Mouse (Mus musculus) left cerebral cortex, adult 11 months (tissue): ENCODE measurements around the gene Tob2.

Experiments used
- DNase-seq: peaks from one replicate; pipeline ENCODE4 v3.0.0; 2022; ENCODE audit warnings: low spot score

Tob2 gene

DNA sequence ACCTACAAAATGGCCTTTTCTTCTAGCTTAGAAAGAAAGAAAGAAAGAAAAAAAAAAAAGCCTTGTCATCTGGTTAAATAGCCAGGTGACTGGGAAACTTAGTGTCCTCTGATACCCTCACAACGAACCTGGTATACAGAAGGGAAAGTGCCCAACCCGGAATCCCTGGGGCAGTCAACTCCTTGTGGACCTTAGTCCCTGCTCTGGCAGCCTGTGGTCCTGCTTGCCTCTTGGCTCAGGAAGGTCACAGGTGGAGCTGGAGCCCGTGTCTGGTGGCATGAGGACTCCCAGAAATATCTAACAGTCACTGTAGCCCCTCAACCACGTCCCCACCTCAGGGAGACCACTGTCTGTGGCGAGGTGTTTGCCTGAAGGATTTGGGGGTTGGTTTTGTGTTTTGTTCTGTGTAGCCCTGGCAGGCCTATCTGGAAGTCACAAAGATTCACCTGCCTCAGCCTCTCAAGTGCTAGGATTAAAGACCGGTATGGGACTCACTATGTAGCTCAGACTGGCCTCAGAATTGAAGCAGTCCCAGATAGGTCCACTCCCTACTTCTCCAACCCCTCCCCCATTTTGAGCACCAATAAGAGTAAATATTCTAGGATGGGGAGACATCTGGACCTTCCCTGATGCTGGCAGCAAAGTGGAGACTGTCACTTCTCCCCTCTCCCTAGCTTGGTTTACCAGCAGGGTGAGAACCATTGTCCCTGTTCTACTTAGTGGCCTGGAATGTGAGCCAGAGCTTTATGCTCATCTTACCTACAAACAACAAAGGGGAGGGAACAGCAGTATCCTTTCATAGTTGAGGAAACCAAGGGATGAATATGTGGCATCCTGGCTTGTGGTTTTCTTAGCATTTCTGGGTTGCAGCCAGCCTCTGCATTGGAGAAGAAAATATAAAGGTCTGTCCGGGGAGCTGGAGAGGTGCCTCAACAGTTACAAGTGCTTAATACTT lies 21.4 kb downstream of the Tob2 start:
- no peak for DNase-seq

DNA sequence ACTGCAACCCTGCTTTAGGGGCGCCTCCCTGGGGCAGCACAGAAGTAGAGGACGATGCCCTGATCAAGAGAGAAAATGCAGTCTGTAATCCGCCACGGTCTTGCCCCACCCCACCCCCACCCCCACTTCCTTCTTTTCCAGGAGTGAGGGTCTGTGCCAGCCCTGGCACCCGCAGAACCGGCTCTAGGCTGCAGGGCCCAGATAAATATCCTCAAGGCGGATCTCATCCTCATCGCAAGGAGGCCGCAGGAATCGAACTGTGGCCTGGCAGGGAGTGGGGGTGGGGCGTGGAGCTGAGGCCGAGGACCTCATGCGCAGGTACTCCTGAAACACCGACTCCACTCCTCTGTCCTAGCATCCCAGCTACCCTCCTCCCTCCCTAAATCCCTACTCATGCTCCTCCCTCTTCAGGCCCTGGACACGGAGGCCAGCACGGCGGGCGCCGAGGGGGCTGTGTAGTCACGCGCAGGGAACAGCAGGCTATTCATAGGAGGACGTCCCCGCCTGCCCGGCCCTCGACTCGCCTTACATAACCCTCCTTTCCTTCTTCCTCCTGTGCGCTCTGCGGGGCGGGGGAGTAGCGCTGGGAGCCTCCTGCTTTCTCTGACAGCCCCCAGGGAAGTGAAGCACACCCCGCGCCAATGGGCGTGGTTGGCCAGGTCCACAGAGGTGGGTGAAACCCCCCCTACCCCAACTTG lies 22.3 kb downstream of the Tob2 start:
- DNase-seq = peak; percentile 92

- no peak for DNase-seq
Observed at GRCm38 (mm10) chr15:81835007-81835880, 23.4 kb downstream of the Tob2 start.

GRCm38 (mm10) chr15:81834171-81834841 lies 24.3 kb downstream of the Tob2 start:
- DNase-seq = no peak

- no peak for DNase-seq
Observed at GRCm38 (mm10) chr15:81833481-81833880, 25.1 kb downstream of the Tob2 start.

- no peak for DNase-seq
Observed at GRCm38 (mm10) chr15:81832219-81832618, 26.4 kb downstream of the Tob2 start.

DNA sequence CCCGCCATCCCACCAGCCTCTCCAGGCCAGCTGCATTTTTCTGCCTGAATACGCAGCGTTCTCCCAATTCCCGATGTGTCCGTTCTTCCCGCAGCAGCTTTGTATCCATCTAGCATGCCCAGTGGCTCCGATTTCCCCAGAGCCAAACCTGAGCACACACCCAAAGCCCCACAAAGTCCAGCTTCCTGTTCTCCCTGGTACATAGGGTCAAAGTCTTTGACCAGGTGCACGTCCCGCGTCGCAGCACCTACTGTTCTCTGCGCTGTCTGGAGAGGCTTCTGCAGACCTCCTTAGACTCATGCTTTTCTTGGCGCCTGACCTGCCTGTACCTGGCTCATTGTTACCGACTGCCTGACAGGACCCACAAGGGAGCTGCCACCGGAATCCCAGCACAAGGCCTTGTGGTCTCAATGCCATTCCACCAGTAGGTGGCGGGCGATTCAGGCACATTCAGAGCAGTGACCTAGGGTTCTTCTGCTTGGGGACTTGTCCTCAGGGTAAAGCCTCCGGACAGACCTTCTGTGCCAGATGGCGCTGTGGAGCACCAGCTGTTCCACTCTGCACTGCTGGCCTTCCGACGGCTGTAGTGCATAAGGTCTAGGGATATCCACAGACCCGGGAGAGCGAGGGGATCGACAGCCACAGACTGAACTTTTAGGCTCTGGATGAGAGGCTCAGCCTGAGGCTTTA lies 27.3 kb downstream of the Tob2 start:
- DNase-seq = peak; percentile 85

DNA sequence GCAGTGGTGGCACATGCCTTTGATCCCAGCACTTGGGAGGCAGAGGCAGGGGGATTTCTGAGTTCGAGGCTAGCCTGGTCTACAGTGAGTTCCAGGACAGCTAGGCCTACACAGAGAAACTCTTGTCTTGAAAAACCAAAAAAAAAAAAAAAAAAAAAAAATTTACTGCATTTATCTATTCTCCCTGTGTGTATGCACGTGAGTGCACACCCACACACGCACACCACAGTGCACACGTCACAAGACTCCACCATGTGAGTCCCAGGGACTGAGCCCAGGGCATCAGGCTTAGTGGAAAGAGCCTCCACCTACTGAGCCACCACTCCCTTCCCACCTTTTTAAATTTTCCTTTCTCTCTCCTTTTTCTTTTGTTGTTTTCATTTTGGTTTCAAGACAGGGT lies 28.1 kb downstream of the Tob2 start:
- DNase-seq = no peak

GRCm38 (mm10) chr15:81829208-81829580 lies 29.4 kb downstream of the Tob2 start:
- no peak for DNase-seq

DNA sequence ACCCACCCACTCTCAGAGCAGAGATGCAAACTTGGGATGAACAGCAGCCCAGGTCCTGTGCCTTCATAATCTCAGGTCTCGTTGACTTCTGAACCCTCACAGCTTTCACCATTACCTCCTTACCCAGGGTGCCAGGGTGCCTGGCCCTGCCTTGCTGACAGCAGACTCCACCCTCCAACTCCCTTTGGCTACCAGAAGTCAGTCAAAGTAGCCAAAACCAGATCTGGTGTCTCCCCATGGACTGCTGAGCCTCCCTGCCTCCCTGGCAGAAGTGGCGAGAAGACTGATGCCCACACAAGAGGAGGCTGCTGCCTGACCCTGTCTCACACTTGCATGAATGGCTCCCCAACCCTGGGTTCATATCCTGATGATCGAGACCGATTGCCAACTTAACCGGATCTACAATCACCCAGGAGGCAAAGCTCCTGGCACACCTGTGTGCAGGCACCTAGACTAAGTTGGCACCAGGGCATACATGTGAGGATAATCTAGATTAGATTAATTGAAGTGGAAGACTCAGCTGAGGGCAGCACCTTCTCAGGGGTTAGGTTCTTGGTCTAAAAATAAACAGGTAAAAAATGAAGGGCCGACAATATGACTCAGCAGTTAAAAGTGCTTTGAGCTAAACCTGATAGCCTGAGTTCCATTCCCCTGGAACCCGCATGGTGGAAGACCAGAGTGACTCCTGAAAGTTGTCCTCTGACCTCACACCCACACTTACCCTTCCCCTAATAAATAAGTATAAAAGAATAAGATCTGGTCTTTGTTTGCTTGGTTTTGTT lies 30.0 kb downstream of the Tob2 start:
- no peak for DNase-seq

GRCm38 (mm10) chr15:81824832-81825231 lies 33.8 kb downstream of the Tob2 start:
- no peak for DNase-seq

- no peak for DNase-seq
Observed at GRCm38 (mm10) chr15:81822631-81823030, 36.0 kb downstream of the Tob2 start.

DNA sequence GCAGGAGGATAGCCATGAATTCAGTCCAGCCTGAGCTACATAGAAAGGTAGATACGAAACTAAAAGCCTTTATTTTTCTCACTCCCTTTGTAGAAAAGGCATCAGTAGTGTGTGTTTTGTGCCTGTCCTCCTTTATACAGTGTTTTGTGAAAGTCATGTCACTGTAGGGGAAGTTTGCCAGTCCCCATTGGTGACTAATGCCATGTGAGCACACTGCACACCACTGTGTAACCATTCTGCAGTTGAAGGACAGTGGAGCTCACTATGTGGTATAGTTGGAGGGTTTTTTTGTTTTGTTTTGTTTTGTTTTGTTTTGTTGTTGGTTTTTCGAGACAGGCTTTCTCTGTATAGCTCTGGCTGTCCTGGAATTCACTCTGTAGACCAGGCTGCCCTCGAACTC lies 40.2 kb downstream of the Tob2 start:
- no peak for DNase-seq

DNA sequence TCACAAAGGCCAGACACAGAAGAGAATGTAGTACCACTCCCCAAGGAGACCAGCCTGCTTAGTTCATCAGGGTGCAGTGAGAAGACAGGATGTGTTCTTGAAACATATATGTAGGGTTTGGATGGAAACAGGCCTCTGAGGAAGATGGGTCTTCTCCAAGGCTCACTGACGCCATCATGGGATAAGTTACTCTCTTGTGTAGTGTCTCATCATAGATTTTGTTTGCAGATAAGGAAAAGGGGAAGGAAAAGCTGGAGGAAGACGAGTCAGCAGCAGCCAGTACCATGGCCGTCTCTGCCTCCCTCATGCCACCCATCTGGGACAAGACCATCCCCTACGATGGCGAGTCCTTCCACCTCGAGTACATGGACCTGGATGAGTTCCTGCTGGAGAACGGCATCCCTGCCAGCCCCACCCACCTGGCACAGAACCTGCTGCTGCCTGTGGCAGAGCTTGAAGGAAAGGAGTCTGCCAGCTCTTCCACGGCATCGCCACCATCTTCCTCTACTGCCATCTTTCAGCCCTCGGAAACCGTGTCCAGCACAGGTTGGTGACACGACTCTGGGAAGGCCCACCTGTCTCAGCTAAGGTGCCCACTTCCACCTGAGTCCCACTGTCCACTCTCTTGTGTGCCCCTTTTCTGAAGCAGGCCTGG lies 43.8 kb downstream of the Tob2 start:
- DNase-seq = no peak

DNA sequence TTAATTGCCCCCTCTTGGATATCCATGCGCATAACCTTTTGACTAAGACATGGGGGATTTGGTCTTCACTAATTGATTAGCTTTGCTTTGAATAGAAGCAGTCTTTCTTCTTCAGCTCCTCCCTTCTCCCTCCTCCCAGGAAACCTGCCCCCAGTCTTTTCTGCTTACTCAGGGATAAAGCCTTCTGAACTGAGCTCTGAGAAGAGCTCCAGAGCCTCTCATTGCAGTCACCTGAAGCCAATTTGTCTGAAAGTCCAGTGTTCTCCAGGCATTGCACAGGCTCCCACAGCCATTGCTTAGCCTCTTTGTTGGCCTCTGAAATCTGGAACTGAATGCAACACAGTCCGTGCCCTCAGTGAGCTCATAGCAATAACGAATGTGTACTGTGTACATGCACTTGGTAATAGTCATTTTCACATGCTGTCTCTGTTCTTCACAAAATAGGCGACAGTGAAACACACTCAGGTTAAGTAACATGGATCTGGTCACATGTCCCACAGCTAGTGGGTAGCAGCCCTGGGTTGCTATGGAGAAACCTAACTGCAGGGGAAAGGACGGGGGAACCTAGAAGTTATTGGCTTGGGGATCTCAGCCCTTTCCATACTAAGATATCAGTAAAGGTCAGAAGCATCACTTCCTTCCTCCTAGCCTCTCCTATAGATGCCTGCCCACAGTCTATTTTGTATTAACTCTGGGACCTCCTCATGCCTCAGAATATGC lies 44.5 kb downstream of the Tob2 start:
- no peak for DNase-seq

- no peak for DNase-seq
Observed at GRCm38 (mm10) chr15:81812696-81813631, 45.6 kb downstream of the Tob2 start.

DNA sequence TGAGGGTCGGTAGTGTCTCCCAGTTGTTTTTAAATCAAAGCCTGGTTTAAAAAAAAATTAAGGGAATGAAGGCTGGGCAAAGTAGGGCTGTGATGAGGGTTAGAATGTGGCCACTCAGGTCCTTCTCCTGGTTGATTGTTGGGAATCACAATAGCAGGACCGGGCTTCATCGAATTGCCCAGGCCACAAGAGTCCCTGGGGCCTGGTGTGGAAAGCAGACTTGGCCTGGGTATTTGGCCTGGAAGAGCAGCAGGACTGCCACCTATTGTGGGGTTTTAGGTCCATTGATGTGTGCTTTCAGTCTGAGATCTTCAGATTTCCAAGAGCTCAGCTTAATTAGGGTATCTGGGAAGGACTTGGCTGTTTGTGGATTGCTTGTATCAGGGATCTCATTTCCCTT lies 46.3 kb downstream of the Tob2 start:
- no peak for DNase-seq

GRCm38 (mm10) chr15:81811599-81811996 lies 47.0 kb downstream of the Tob2 start:
- DNase-seq = no peak
